Mouse (Mus musculus): Measurements from ENCODE around the gene Nav2. TPM values are rescaled to one million over a fixed set of nuclear protein-coding genes. Genes with fewer than 3 reads are reported as not detected.
A peak's percentile ranks its signal among the peaks of the same experiment; 100 is the strongest.

Gene Nav2
- polyA plus RNA-seq, 1 experiment from 2014 or later: 27.6 TPM

GRCm38 (mm10) chr7:49616258-49616735 lies 707.8 kb downstream of the Nav2 start:
- Histone ChIP-seq H3K36me3 (no peaks in the 10 kb centered on the region), H3K9ac (replicated peaks) (no peak overlapping the region), H3K4me2 (peak overlapping the region; percentile 39), H3K4me1 (no peaks in the 10 kb centered on the region), H3K27me3 (replicated peaks) (peaks cover 72% of the 10 kb centered on the region), H3K27ac (replicated peaks) (no peak overlapping the region), H3K9me3 (replicated peaks) (no peaks in the 10 kb centered on the region), H3K4me3 (replicated peaks) (no peak overlapping the region)
- WGBS: 10% methylated on average over 6 of the region's 7 CpGs
- peak; percentile 85 for ATAC-seq (ENCODE audit: low FRiP score)

- ATAC-seq (ENCODE audit: low FRiP score): 0 out of 2 replicates have a peak, but pooled peaks have one; percentile 32
- no peak overlapping the region for H3K4me2 ChIP-seq
- no peaks in the 10 kb centered on the region for H3K36me3 ChIP-seq
- H3K9me3 ChIP-seq (replicated peaks): no peaks in the 10 kb centered on the region
- WGBS: 75% methylated on average over 4 of the region's 4 CpGs
- H3K4me1 ChIP-seq: no peaks in the 10 kb centered on the region
- H3K9ac ChIP-seq (replicated peaks): no peak overlapping the region
- H3K27ac ChIP-seq (replicated peaks): no peak overlapping the region
- peaks cover 78% of the 10 kb centered on the region for H3K27me3 ChIP-seq (replicated peaks)
- H3K4me3 ChIP-seq (replicated peaks): no peak overlapping the region
Observed at GRCm38 (mm10) chr7:49617087-49617486, 708.6 kb downstream of the Nav2 start.

GRCm38 (mm10) chr7:49620160-49620559 lies 711.6 kb downstream of the Nav2 start:
- ATAC-seq (ENCODE audit: low FRiP score): no peak
- no peaks in the 10 kb centered on the region for H3K9me3 ChIP-seq (replicated peaks)
- no peaks in the 10 kb centered on the region for H3K36me3 ChIP-seq
- H3K27ac ChIP-seq (replicated peaks): no peak overlapping the region
- H3K4me3 ChIP-seq (replicated peaks): no peak overlapping the region
- no peak overlapping the region for H3K9ac ChIP-seq (replicated peaks)
- no peaks in the 10 kb centered on the region for H3K4me1 ChIP-seq
- 87% methylated on average over 1 of the region's 1 CpGs for WGBS
- H3K4me2 ChIP-seq: no peak overlapping the region
- H3K27me3 ChIP-seq (replicated peaks): peaks cover 87% of the 10 kb centered on the region

GRCm38 (mm10) chr7:49631885-49632284 lies 723.4 kb downstream of the Nav2 start:
- no peak for ATAC-seq (ENCODE audit: low FRiP score)
- H3K4me2 ChIP-seq: no peak overlapping the region
- WGBS: 11% methylated on average over 9 of the region's 9 CpGs
- H3K4me1 ChIP-seq: peaks cover 11% of the 10 kb centered on the region
- no peaks in the 10 kb centered on the region for H3K9me3 ChIP-seq (replicated peaks)
- peaks cover 91% of the 10 kb centered on the region for H3K27me3 ChIP-seq (replicated peaks)
- no peak overlapping the region for H3K27ac ChIP-seq (replicated peaks)
- H3K36me3 ChIP-seq: no peaks in the 10 kb centered on the region
- H3K9ac ChIP-seq (replicated peaks): no peak overlapping the region
- H3K4me3 ChIP-seq (replicated peaks): no peak overlapping the region

GRCm38 (mm10) chr7:49632391-49632790 lies 723.9 kb downstream of the Nav2 start:
- Histone ChIP-seq H3K27me3 (replicated peaks) (peaks cover 91% of the 10 kb centered on the region), H3K4me3 (replicated peaks) (no peak overlapping the region), H3K4me1 (peaks cover 11% of the 10 kb centered on the region), H3K9ac (replicated peaks) (no peak overlapping the region), H3K36me3 (no peaks in the 10 kb centered on the region), H3K27ac (replicated peaks) (no peak overlapping the region), H3K4me2 (no peak overlapping the region), H3K9me3 (replicated peaks) (no peaks in the 10 kb centered on the region)
- 4% methylated on average over 24 of the region's 24 CpGs for WGBS
- no peak for ATAC-seq (ENCODE audit: low FRiP score)

GRCm38 (mm10) chr7:49633375-49633956 lies 725.0 kb downstream of the Nav2 start:
- Histone ChIP-seq H3K9me3 (replicated peaks) (no peaks in the 10 kb centered on the region), H3K4me1 (peaks cover 11% of the 10 kb centered on the region), H3K4me3 (replicated peaks) (peak overlapping the region; percentile 27), H3K4me2 (peak overlapping the region; percentile 41), H3K27ac (replicated peaks) (no peak overlapping the region), H3K36me3 (no peaks in the 10 kb centered on the region), H3K27me3 (replicated peaks) (peaks cover 86% of the 10 kb centered on the region), H3K9ac (replicated peaks) (no peak overlapping the region)
- under 1% methylated on average over 33 of the region's 33 CpGs for WGBS
- ATAC-seq (ENCODE audit: low FRiP score): no peak

GRCm38 (mm10) chr7:49634291-49635073 lies 726.0 kb downstream of the Nav2 start:
- H3K9me3 ChIP-seq (replicated peaks): no peaks in the 10 kb centered on the region
- no peak for ATAC-seq (ENCODE audit: low FRiP score)
- no peak overlapping the region for H3K27ac ChIP-seq (replicated peaks)
- peaks cover 83% of the 10 kb centered on the region for H3K27me3 ChIP-seq (replicated peaks)
- no peaks in the 10 kb centered on the region for H3K36me3 ChIP-seq
- peaks cover 15% of the 10 kb centered on the region for H3K4me1 ChIP-seq
- 0 out of 2 replicates have a peak overlapping the region, but pooled peaks have one; percentile 4 for H3K4me3 ChIP-seq (replicated peaks)
- peak overlapping the region; percentile 41 for H3K4me2 ChIP-seq
- no peak overlapping the region for H3K9ac ChIP-seq (replicated peaks)
- WGBS: under 1% methylated on average over 26 of the region's 26 CpGs

GRCm38 (mm10) chr7:49635074-49635621 lies 726.6 kb downstream of the Nav2 start:
- H3K4me3 ChIP-seq (replicated peaks): no peak overlapping the region
- H3K9ac ChIP-seq (replicated peaks): no peak overlapping the region
- WGBS: under 1% methylated on average over 35 of the region's 35 CpGs
- H3K4me2 ChIP-seq: peak overlapping the region; percentile 5; the same call in 1 of the 2 replicates
- H3K27me3 ChIP-seq (replicated peaks): peaks cover 84% of the 10 kb centered on the region
- H3K27ac ChIP-seq (replicated peaks): no peak overlapping the region
- no peaks in the 10 kb centered on the region for H3K9me3 ChIP-seq (replicated peaks)
- H3K36me3 ChIP-seq: no peaks in the 10 kb centered on the region
- ATAC-seq (ENCODE audit: low FRiP score): peak; percentile 15; the same call in 1 of the 2 replicates
- peaks cover 15% of the 10 kb centered on the region for H3K4me1 ChIP-seq

GRCm38 (mm10) chr7:49635971-49636370 lies 727.5 kb downstream of the Nav2 start:
- no peak overlapping the region for H3K27ac ChIP-seq (replicated peaks)
- H3K4me2 ChIP-seq: no peak overlapping the region
- H3K9ac ChIP-seq (replicated peaks): no peak overlapping the region
- H3K4me3 ChIP-seq (replicated peaks): no peak overlapping the region
- no peaks in the 10 kb centered on the region for H3K36me3 ChIP-seq
- ATAC-seq (ENCODE audit: low FRiP score): no peak
- H3K9me3 ChIP-seq (replicated peaks): no peaks in the 10 kb centered on the region
- peaks cover 15% of the 10 kb centered on the region for H3K4me1 ChIP-seq
- 2% methylated on average over 22 of the region's 22 CpGs for WGBS
- peaks cover 84% of the 10 kb centered on the region for H3K27me3 ChIP-seq (replicated peaks)

GRCm38 (mm10) chr7:49636491-49637115 lies 728.1 kb downstream of the Nav2 start, which contains the start of gene Dbx1:
Gene Dbx1, minus strand, starts transcription at chr7:49636849.
- H3K4me3 ChIP-seq (replicated peaks): no peak within 1 kb of the TSS
- H3K27ac ChIP-seq (replicated peaks): no peak within 1 kb of the TSS
- H3K27me3 ChIP-seq (replicated peaks): peaks cover 84% of the 10 kb centered on the region
- peaks cover 15% of the 10 kb centered on the region for H3K4me1 ChIP-seq
- no peak within 1 kb of the TSS for H3K4me2 ChIP-seq
- WGBS: under 1% methylated on average over 33 of the region's 33 CpGs
- H3K36me3 ChIP-seq: no peaks in the 10 kb centered on the region
- H3K9me3 ChIP-seq (replicated peaks): no peaks in the 10 kb centered on the region
- H3K9ac ChIP-seq (replicated peaks): no peak within 1 kb of the TSS
- ATAC-seq (ENCODE audit: low FRiP score): no peak

GRCm38 (mm10) chr7:49637281-49637680 lies 728.8 kb downstream of the Nav2 start:
- Histone ChIP-seq H3K36me3 (no peaks in the 10 kb centered on the region), H3K4me3 (replicated peaks) (no peak overlapping the region), H3K27me3 (replicated peaks) (peaks cover 84% of the 10 kb centered on the region), H3K4me2 (no peak overlapping the region), H3K9me3 (replicated peaks) (no peaks in the 10 kb centered on the region), H3K4me1 (peaks cover 15% of the 10 kb centered on the region), H3K9ac (replicated peaks) (no peak overlapping the region), H3K27ac (replicated peaks) (no peak overlapping the region)
- WGBS: under 1% methylated on average over 9 of the region's 9 CpGs
- ATAC-seq (ENCODE audit: low FRiP score): no peak

Data from neural tube, embryonic 15.5 days (tissue).